Comparison of ENCODE assay signal across 20 mouse cellular contexts in genomic region chr16:24406521-24406920, GRCm38 (mm10). TPM values are rescaled to one million over a fixed set of nuclear protein-coding genes. Genes with fewer than 3 reads are reported as not detected.
A peak's percentile ranks its signal among the peaks of the same experiment; 100 is the strongest.
DNase-seq lines count a peak whose midpoint lies in the region; ATAC-seq and TF ChIP-seq lines count a peak whose summit lies in the region.
"Had no signal": no experiment of that assay in that cellular context is flagged by ENCODE, and none has a peak within 500 bp of the region (broad histone marks: within the 10 kb centered on the region; RNA-seq: fewer than 3 reads in every experiment).

No protein-coding gene starts in this region.

- DNase-seq in testis, postnatal 10 days (ENCODE audit: low spot score) = peak; percentile 18
- no peak for DNase-seq in testis, postnatal 14 days (ENCODE audit: low spot score)
- DNase-seq in ES-CJ7 (ENCODE audit: low read depth, low spot score) = peak; percentile 57
- peak; percentile 89 for DNase-seq in R1 (ENCODE audit: low read depth, low spot score)
- DNase-seq in stomach, postnatal 0 days (ENCODE audit: low spot score) = no peak
- DNase-seq in urinary bladder, postnatal 36 days (ENCODE audit: low spot score in 2 of 2) = no peak
- DNase-seq: adrenal gland, adult 8-10 months; adrenal gland, postnatal 14 days; adrenal gland, postnatal 36 days; cerebellum, adult 11-12 months; cerebellum, adult 9-10 months; cerebellum, postnatal 10 days; forebrain, postnatal 0 days had no signal

- 95% methylated on average over 2 of the region's 2 CpGs for WGBS in stomach, postnatal 0 days

- no peak for TF ChIP-seq CTCF in stomach, postnatal 0 days (IDR thresholded peaks at IDR 0.05; ENCODE audit: low read depth)

- no peaks in the 10 kb centered on the region for H3K27me3 ChIP-seq in stomach, postnatal 0 days (ENCODE audit: control insufficient read depth, insufficient read depth, low read length)
- H3K27me3 ChIP-seq: embryonic facial prominence, embryonic 12.5 days; forebrain, embryonic 13.5 days; forebrain, embryonic 15.5 days; Patski had no signal

- TF ChIP-seq EP300 in stomach, postnatal 0 days (optimal IDR thresholded peaks at IDR 0.05) = no peak

- no peak overlapping the region for H3K4me3 ChIP-seq in stomach, postnatal 0 days (ENCODE audit: low read depth, low read length)
- H3K4me3 ChIP-seq: embryonic facial prominence, embryonic 10.5 days; embryonic facial prominence, embryonic 12.5 days; forebrain, embryonic 13.5 days; forebrain, embryonic 15.5 days had no signal

- no peaks in the 10 kb centered on the region for H3K36me3 ChIP-seq in stomach, postnatal 0 days (ENCODE audit: control insufficient read depth, insufficient read depth, low read length)
- H3K36me3 ChIP-seq: forebrain, embryonic 15.5 days; G1E had no signal

- no peak overlapping the region for H3K4me2 ChIP-seq in stomach, postnatal 0 days (replicated peaks; ENCODE audit: low read depth)
- H3K4me2 ChIP-seq: embryonic facial prominence, embryonic 12.5 days; forebrain, embryonic 13.5 days; forebrain, embryonic 15.5 days had no signal

- no peaks in the 10 kb centered on the region for H3K9me3 ChIP-seq in stomach, postnatal 0 days (ENCODE audit: control insufficient read depth, low read length)
- H3K9me3 ChIP-seq: forebrain, embryonic 15.5 days had no signal

- no peak overlapping the region for H3K9ac ChIP-seq in stomach, postnatal 0 days (ENCODE audit: low read length)
- H3K9ac ChIP-seq: embryonic facial prominence, embryonic 12.5 days; forebrain, embryonic 13.5 days; forebrain, embryonic 15.5 days; forebrain, postnatal 0 days had no signal

- no peaks in the 10 kb centered on the region for H3K4me1 ChIP-seq in stomach, postnatal 0 days (replicated peaks; ENCODE audit: control insufficient read depth, insufficient read depth)
- H3K4me1 ChIP-seq: embryonic facial prominence, embryonic 12.5 days; forebrain, embryonic 13.5 days; forebrain, embryonic 15.5 days had no signal

- ATAC-seq in stomach, postnatal 0 days (ENCODE audit: low FRiP score, low TSS enrichment) = no peak
- ATAC-seq: activated CD4-positive, CD25-positive, alpha-beta regulatory T cell, adult 4 months; forebrain, embryonic 13.5 days; forebrain, embryonic 15.5 days; forebrain, postnatal 0 days; Patski had no signal

- H3K27ac ChIP-seq in stomach, postnatal 0 days (replicated peaks) = no peak overlapping the region
- H3K27ac ChIP-seq: embryonic facial prominence, embryonic 10.5 days; embryonic facial prominence, embryonic 12.5 days; forebrain, embryonic 13.5 days; forebrain, embryonic 15.5 days had no signal

RNA-seq across cellular contexts. Expression of gene Lpp, which starts 13.2 kb away (rescaled TPM):
- polyA plus RNA-seq in stomach, postnatal 0 days (2015; fragmentation: Nextera tagmentation; extraction: Ambion mirVana) = 49.8 and 51.3 TPM in 2 replicates
- polyA plus RNA-seq: G1E had no signal

Comparison
In these comparisons a context has a peak if more than half of its experiments do, and no peak if none do; other contexts are left out.
1. DNase-seq: peak in testis, postnatal 10 days (single experiment), ES-CJ7 (single experiment) and R1 (single experiment); none in testis, postnatal 14 days (single experiment), stomach, postnatal 0 days (single experiment) and urinary bladder, postnatal 36 days (0 of 2).